Mouse (Mus musculus): ENCODE data around the gene A730015C16Rik. TPM values are rescaled to one million over a fixed set of nuclear protein-coding genes. Genes with fewer than 3 reads are reported as not detected.

The A730015C16Rik gene
- polyA plus RNA-seq, 1 experiment from 2014 or later, result 1.6 TPM

- peak within 1 kb of the TSS; percentile 97 for H3K4me3 ChIP-seq (ENCODE audit: low read depth, low read length)
- H3K9me3 ChIP-seq (ENCODE audit: control insufficient read depth, low read length), result no peaks in the 10 kb centered on the region
- H3K9ac ChIP-seq (ENCODE audit: low read length), result peak within 1 kb of the TSS; percentile 98
- peaks cover 11% of the 10 kb centered on the region for H3K36me3 ChIP-seq (ENCODE audit: control insufficient read depth, insufficient read depth, low read length)
- no peaks in the 10 kb centered on the region for H3K27me3 ChIP-seq (replicated peaks; ENCODE audit: control insufficient read depth, insufficient read depth, low read length)
- ATAC-seq (replicated peaks; ENCODE audit: low FRiP score, low TSS enrichment, low read depth), result peak; percentile 82
- H3K4me1 ChIP-seq (replicated peaks; ENCODE audit: control insufficient read depth, insufficient read depth, low read length), result peaks cover 31% of the 10 kb centered on the region
- DNase-seq (ENCODE audit: low spot score), result peak; percentile 97
- peak within 1 kb of the TSS; percentile 62 for H3K4me2 ChIP-seq (ENCODE audit: low read length)
- WGBS, result under 1% methylated on average over 34 of the region's 34 CpGs
- peak within 1 kb of the TSS; percentile 97 for H3K27ac ChIP-seq (ENCODE audit: low read depth)
These were observed 14.1 kb downstream of the A730015C16Rik start, which contains the start of gene Txndc12 for GRCm38 (mm10) chr4:108834115-108834970. Gene Txndc12, plus strand, starts transcription at chr4:108834601.

GRCm38 (mm10) chr4:108833828-108834114, 14.6 kb downstream of the A730015C16Rik start:
- peak overlapping the region; percentile 97 for H3K27ac ChIP-seq (ENCODE audit: low read depth)
- DNase-seq (ENCODE audit: low spot score) (no peak), ATAC-seq (replicated peaks; ENCODE audit: low FRiP score, low TSS enrichment, low read depth) (no peak)
- H3K9me3 ChIP-seq (ENCODE audit: control insufficient read depth, low read length), result no peaks in the 10 kb centered on the region
- 0% methylated on average over 6 of the region's 6 CpGs for WGBS
- H3K9ac ChIP-seq (ENCODE audit: low read length), result peak overlapping the region; percentile 98
- H3K36me3 ChIP-seq (ENCODE audit: control insufficient read depth, insufficient read depth, low read length), result peaks cover 17% of the 10 kb centered on the region
- peaks cover 31% of the 10 kb centered on the region for H3K4me1 ChIP-seq (replicated peaks; ENCODE audit: control insufficient read depth, insufficient read depth, low read length)
- H3K27me3 ChIP-seq (replicated peaks; ENCODE audit: control insufficient read depth, insufficient read depth, low read length), result no peaks in the 10 kb centered on the region
- H3K4me3 ChIP-seq (ENCODE audit: low read depth, low read length), result peak overlapping the region; percentile 97
- peak overlapping the region; percentile 62 for H3K4me2 ChIP-seq (ENCODE audit: low read length)

GRCm38 (mm10) chr4:108832916-108833827, 15.2 kb downstream of the A730015C16Rik start, which contains the start of gene Btf3l4:
Gene Btf3l4, minus strand, starts transcription at chr4:108833614.
- H3K4me2 ChIP-seq (ENCODE audit: low read length), result peak within 1 kb of the TSS; percentile 62
- ATAC-seq (replicated peaks; ENCODE audit: low FRiP score, low TSS enrichment, low read depth) (peak; percentile 95), DNase-seq (ENCODE audit: low spot score) (peak; percentile 94)
- H3K4me3 ChIP-seq (ENCODE audit: low read depth, low read length), result peak within 1 kb of the TSS; percentile 97
- H3K4me1 ChIP-seq (replicated peaks; ENCODE audit: control insufficient read depth, insufficient read depth, low read length), result peaks cover 31% of the 10 kb centered on the region
- H3K27ac ChIP-seq (ENCODE audit: low read depth), result peak within 1 kb of the TSS; percentile 97
- H3K27me3 ChIP-seq (replicated peaks; ENCODE audit: control insufficient read depth, insufficient read depth, low read length), result no peaks in the 10 kb centered on the region
- WGBS, result under 1% methylated on average over 72 of the region's 73 CpGs
- H3K9ac ChIP-seq (ENCODE audit: low read length), result peak within 1 kb of the TSS; percentile 98
- no peaks in the 10 kb centered on the region for H3K9me3 ChIP-seq (ENCODE audit: control insufficient read depth, low read length)
- peaks cover 21% of the 10 kb centered on the region for H3K36me3 ChIP-seq (ENCODE audit: control insufficient read depth, insufficient read depth, low read length)

GRCm38 (mm10) chr4:108830698-108831097, 17.7 kb downstream of the A730015C16Rik start:
- 83% methylated on average over 1 of the region's 1 CpGs for WGBS
- DNase-seq (ENCODE audit: low spot score) (no peak), ATAC-seq (replicated peaks; ENCODE audit: low FRiP score, low TSS enrichment, low read depth) (no peak)
- Histone ChIP-seq H3K4me1 (replicated peaks; ENCODE audit: control insufficient read depth, insufficient read depth, low read length) (peaks cover 20% of the 10 kb centered on the region), H3K4me2 (ENCODE audit: low read length) (no peak overlapping the region), H3K9me3 (ENCODE audit: control insufficient read depth, low read length) (no peaks in the 10 kb centered on the region), H3K36me3 (ENCODE audit: control insufficient read depth, insufficient read depth, low read length) (peaks cover 46% of the 10 kb centered on the region), H3K4me3 (ENCODE audit: low read depth, low read length) (no peak overlapping the region), H3K27me3 (replicated peaks; ENCODE audit: control insufficient read depth, insufficient read depth, low read length) (no peaks in the 10 kb centered on the region), H3K27ac (ENCODE audit: low read depth) (no peak overlapping the region), H3K9ac (ENCODE audit: low read length) (no peak overlapping the region)

- WGBS, result 95% methylated on average over 2 of the region's 2 CpGs
- Histone ChIP-seq H3K27me3 (replicated peaks; ENCODE audit: control insufficient read depth, insufficient read depth, low read length) (no peaks in the 10 kb centered on the region), H3K9ac (ENCODE audit: low read length) (no peak overlapping the region), H3K4me1 (replicated peaks; ENCODE audit: control insufficient read depth, insufficient read depth, low read length) (peaks cover 6% of the 10 kb centered on the region), H3K36me3 (ENCODE audit: control insufficient read depth, insufficient read depth, low read length) (peaks cover 85% of the 10 kb centered on the region), H3K4me2 (ENCODE audit: low read length) (no peak overlapping the region), H3K4me3 (ENCODE audit: low read depth, low read length) (no peak overlapping the region), H3K27ac (ENCODE audit: low read depth) (no peak overlapping the region), H3K9me3 (ENCODE audit: control insufficient read depth, low read length) (no peaks in the 10 kb centered on the region)
- ATAC-seq (replicated peaks; ENCODE audit: low FRiP score, low TSS enrichment, low read depth) (no peak), DNase-seq (ENCODE audit: low spot score) (no peak)
These were observed 21.8 kb downstream of the A730015C16Rik start for GRCm38 (mm10) chr4:108826643-108827042.

- Histone ChIP-seq H3K4me2 (ENCODE audit: low read length) (no peak overlapping the region), H3K9me3 (ENCODE audit: control insufficient read depth, low read length) (no peaks in the 10 kb centered on the region), H3K9ac (ENCODE audit: low read length) (no peak overlapping the region), H3K27me3 (replicated peaks; ENCODE audit: control insufficient read depth, insufficient read depth, low read length) (no peaks in the 10 kb centered on the region), H3K4me3 (ENCODE audit: low read depth, low read length) (no peak overlapping the region), H3K4me1 (replicated peaks; ENCODE audit: control insufficient read depth, insufficient read depth, low read length) (peaks cover 2% of the 10 kb centered on the region; the same call in 1 of the 2 replicates), H3K36me3 (ENCODE audit: control insufficient read depth, insufficient read depth, low read length) (peaks cover 90% of the 10 kb centered on the region), H3K27ac (ENCODE audit: low read depth) (no peak overlapping the region)
- ATAC-seq (replicated peaks; ENCODE audit: low FRiP score, low TSS enrichment, low read depth) (no peak), DNase-seq (ENCODE audit: low spot score) (no peak)
- WGBS, result 87% methylated on average over 1 of the region's 1 CpGs
These were observed 22.3 kb downstream of the A730015C16Rik start for GRCm38 (mm10) chr4:108826096-108826495.

GRCm38 (mm10) chr4:108825677-108826076, 22.7 kb downstream of the A730015C16Rik start:
- Histone ChIP-seq H3K27ac (ENCODE audit: low read depth) (no peak overlapping the region), H3K36me3 (ENCODE audit: control insufficient read depth, insufficient read depth, low read length) (peaks cover 94% of the 10 kb centered on the region), H3K9ac (ENCODE audit: low read length) (no peak overlapping the region), H3K4me3 (ENCODE audit: low read depth, low read length) (no peak overlapping the region), H3K9me3 (ENCODE audit: control insufficient read depth, low read length) (no peaks in the 10 kb centered on the region), H3K4me1 (replicated peaks; ENCODE audit: control insufficient read depth, insufficient read depth, low read length) (no peaks in the 10 kb centered on the region), H3K27me3 (replicated peaks; ENCODE audit: control insufficient read depth, insufficient read depth, low read length) (no peaks in the 10 kb centered on the region), H3K4me2 (ENCODE audit: low read length) (no peak overlapping the region)
- DNase-seq (ENCODE audit: low spot score) (no peak), ATAC-seq (replicated peaks; ENCODE audit: low FRiP score, low TSS enrichment, low read depth) (no peak)
- 94% methylated on average over 3 of the region's 3 CpGs for WGBS

GRCm38 (mm10) chr4:108811550-108811949, 36.9 kb downstream of the A730015C16Rik start:
- H3K4me2 ChIP-seq (ENCODE audit: low read length), result no peak overlapping the region
- no peaks in the 10 kb centered on the region for H3K9me3 ChIP-seq (ENCODE audit: control insufficient read depth, low read length)
- 73% methylated on average over 6 of the region's 6 CpGs for WGBS
- no peak overlapping the region for H3K27ac ChIP-seq (ENCODE audit: low read depth)
- H3K36me3 ChIP-seq (ENCODE audit: control insufficient read depth, insufficient read depth, low read length), result peaks cover 11% of the 10 kb centered on the region
- no peak overlapping the region for H3K9ac ChIP-seq (ENCODE audit: low read length)
- no peaks in the 10 kb centered on the region for H3K27me3 ChIP-seq (replicated peaks; ENCODE audit: control insufficient read depth, insufficient read depth, low read length)
- ATAC-seq (replicated peaks; ENCODE audit: low FRiP score, low TSS enrichment, low read depth) (no peak), DNase-seq (ENCODE audit: low spot score) (no peak)
- no peak overlapping the region for H3K4me3 ChIP-seq (ENCODE audit: low read depth, low read length)
- H3K4me1 ChIP-seq (replicated peaks; ENCODE audit: control insufficient read depth, insufficient read depth, low read length), result no peaks in the 10 kb centered on the region
